Mouse (Mus musculus) MEL (cell line): ENCODE measurements around the gene Fbxo3.
"Not testable (repeated sequence)": the region's sequence is repeated elsewhere in the genome, so short reads cannot be mapped to it uniquely, and the experiment has no call there.

ENCODE experiments used
- CHD1 ChIP-seq: IDR thresholded peaks from 2 replicates; pipeline ENCODE4 v1.6.1; 2012; ENCODE audit warnings: low read depth, mild to moderate bottlenecking, inconsistent platforms, low read length, improper control_type of control experiment
- CTCF ChIP-seq, 3 experiments: IDR thresholded peaks in 2 of 3; conservative IDR thresholded peaks in 1 of 3; 2 replicates each; pipeline ENCODE4 v1.5.1; 2011 to 2012; ENCODE audit warnings: low read length in 3 of 3, low read depth in 2 of 3, mild to moderate bottlenecking in 2 of 3, improper control_type of control experiment in 1 of 3, inconsistent platforms in 1 of 3, mixed read lengths in 1 of 3, moderate library complexity in 1 of 3; ENCODE audit not compliant: control insufficient read depth in 1 of 3, insufficient read depth in 1 of 3, poor library complexity in 1 of 3, severe bottlenecking in 1 of 3
- USF2 ChIP-seq, 2 experiments: IDR thresholded peaks; 2 replicates each; pipeline ENCODE4 v1.6.1; 2011 to 2012; ENCODE audit warnings: improper control_type of control experiment in 2 of 2, low read length in 2 of 2, borderline replicate concordance in 1 of 2, inconsistent platforms in 1 of 2, low read depth in 1 of 2, mild to moderate bottlenecking in 1 of 2; ENCODE audit not compliant: insufficient read depth in 1 of 2

DNA sequence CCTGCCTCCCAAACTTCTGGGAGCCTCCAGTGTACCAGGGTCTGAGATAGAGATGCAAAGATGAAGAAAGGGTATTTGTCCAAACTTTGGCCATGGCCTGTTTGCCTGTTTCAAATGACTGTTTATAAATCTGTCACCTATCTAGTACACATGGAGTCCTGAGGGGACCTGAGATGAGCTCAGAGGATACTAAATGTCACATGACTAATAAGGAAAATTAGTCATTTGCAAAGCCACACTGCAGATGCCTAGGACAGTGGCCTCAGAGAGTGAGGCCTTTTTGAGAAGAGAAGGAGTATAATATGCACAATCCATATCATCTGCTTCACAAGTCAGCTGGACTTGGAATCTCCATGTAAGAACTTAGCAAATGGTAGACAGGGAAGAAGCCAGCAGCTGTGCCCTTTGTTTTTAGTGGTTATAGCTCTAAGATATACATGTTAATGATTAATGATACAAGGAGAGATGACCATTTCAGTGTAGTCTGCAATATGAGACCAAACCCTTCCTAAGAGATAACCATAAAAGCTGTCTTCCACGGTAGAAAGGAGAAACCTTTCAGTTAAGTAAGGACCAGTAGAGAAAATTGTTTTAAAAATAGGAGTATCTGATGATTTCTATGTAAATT, 83.8 kb downstream of the Fbxo3 start:
- not testable (repeated sequence) for TF ChIP-seq USF2 (IDR thresholded peaks at IDR 0.05; ENCODE audit: borderline replicate concordance in 1 of 2, insufficient read depth in 1 of 2, low read depth in 1 of 2, low read length in 2 of 2); CTCF (IDR thresholded peaks at IDR 0.05 in 2 of 3, conservative IDR thresholded peaks at IDR 0.05 in 1 of 3; ENCODE audit: control insufficient read depth in 1 of 3, insufficient read depth in 1 of 3, low read depth in 2 of 3, low read length in 3 of 3, poor library complexity in 1 of 3, severe bottlenecking in 1 of 3); CHD1
